Mouse (Mus musculus) embryonic fibroblast, embryonic 13.5 days (primary cell): ENCODE data around the gene Slc37a4.

Experiments
- CTCF ChIP-seq: IDR thresholded peaks from 2 replicates; pipeline ENCODE4 v1.5.1; 2011; ENCODE audit warnings: mild to moderate bottlenecking, control low read depth, low read length, moderate library complexity, borderline replicate concordance; ENCODE audit not compliant: insufficient read depth
- POLR2A ChIP-seq: IDR thresholded peaks from 2 replicates; pipeline ENCODE4 v1.6.1; 2011; ENCODE audit warnings: low read depth, mild to moderate bottlenecking, control low read depth, low read length, moderate library complexity

GRCm38 (mm10) chr9:44357207-44357606, 39.4 kb upstream of the Slc37a4 start:
- TF ChIP-seq POLR2A (no peak), CTCF (no peak)
